Mouse (Mus musculus): ENCODE data around the gene Cinp.
A peak's percentile ranks its signal among the peaks of the same experiment; 100 is the strongest.

The Cinp gene

GRCm38 (mm10) chr12:110889036-110890020, at the start of gene Cinp, which contains the start of gene Tecpr2:
Cinp (minus strand) TSS chr12:110889145.
Tecpr2 (plus strand) TSS chr12:110889264.
- peak; percentile 95 to 96 for DNase-seq

GRCm38 (mm10) chr12:110937496-110937895, 48.6 kb upstream of the Cinp start:
- DNase-seq: no peak

- DNase-seq: peak; percentile 67 to 72
These were observed 47.2 kb upstream of the Cinp start for GRCm38 (mm10) chr12:110935983-110936620.

GRCm38 (mm10) chr12:110932820-110933219, 43.9 kb upstream of the Cinp start:
- no peak for DNase-seq

- no peak for DNase-seq
These were observed 32.6 kb upstream of the Cinp start for GRCm38 (mm10) chr12:110921572-110921971.

GRCm38 (mm10) chr12:110920254-110920653, 31.3 kb upstream of the Cinp start:
- DNase-seq: no peak

GRCm38 (mm10) chr12:110915761-110916160, 26.8 kb upstream of the Cinp start:
- no peak for DNase-seq

GRCm38 (mm10) chr12:110909962-110910361, 21.0 kb upstream of the Cinp start:
- DNase-seq: no peak

- DNase-seq: no peak
These were observed 18.9 kb upstream of the Cinp start for GRCm38 (mm10) chr12:110907845-110908244.

- DNase-seq: peak; percentile 51 to 59
These were observed 14.6 kb upstream of the Cinp start for GRCm38 (mm10) chr12:110903536-110903935.

GRCm38 (mm10) chr12:110902106-110902505, 13.2 kb upstream of the Cinp start:
- DNase-seq: no peak

GRCm38 (mm10) chr12:110891887-110892286, 2.9 kb upstream of the Cinp start:
- DNase-seq: no peak

GRCm38 (mm10) chr12:110888606-110889005, 339 bp downstream of the Cinp start:
- no peak for DNase-seq

GRCm38 (mm10) chr12:110888106-110888505, 839 bp downstream of the Cinp start:
- peak in 1 of 2 experiments; percentile 4 for DNase-seq

- no peak for DNase-seq
These were observed 3.7 kb downstream of the Cinp start for GRCm38 (mm10) chr12:110885251-110885650.

- no peak for DNase-seq
These were observed 6.7 kb downstream of the Cinp start for GRCm38 (mm10) chr12:110882291-110882690.

- DNase-seq: no peak
These were observed 13.6 kb downstream of the Cinp start for GRCm38 (mm10) chr12:110875351-110875750.

GRCm38 (mm10) chr12:110871247-110871646, 17.7 kb downstream of the Cinp start:
- DNase-seq: no peak

- no peak for DNase-seq
These were observed 18.8 kb downstream of the Cinp start for GRCm38 (mm10) chr12:110870107-110870506.

- no peak for DNase-seq
These were observed 23.0 kb downstream of the Cinp start for GRCm38 (mm10) chr12:110865989-110866388.

GRCm38 (mm10) chr12:110865571-110865970, 23.4 kb downstream of the Cinp start:
- DNase-seq: no peak

- no peak for DNase-seq
These were observed 24.9 kb downstream of the Cinp start for GRCm38 (mm10) chr12:110864008-110864407.

GRCm38 (mm10) chr12:110861256-110861655, 27.7 kb downstream of the Cinp start:
- no peak for DNase-seq

- DNase-seq: no peak
These were observed 28.7 kb downstream of the Cinp start for GRCm38 (mm10) chr12:110860293-110860692.

Measured in B cell, adult 2 months (primary cell).